In genomic region chr7:19589207-19589606, GRCm38 (mm10) we compare ENCODE assay signal across 8 mouse cellular contexts. TPM values are rescaled to one million over a fixed set of nuclear protein-coding genes. Genes with fewer than 3 reads are reported as not detected.
DNase-seq lines count a peak whose midpoint lies in the region; ATAC-seq and TF ChIP-seq lines count a peak whose summit lies in the region.

No protein-coding gene starts in this region.

- peaks cover 76% of the 10 kb centered on the region for H3K36me3 ChIP-seq in kidney, postnatal 0 days (ENCODE audit: insufficient read depth, low read length)
- H3K36me3 ChIP-seq in liver, postnatal 0 days (replicated peaks; ENCODE audit: insufficient read depth, low read length): peaks cover 86% of the 10 kb centered on the region

- no peaks in the 10 kb centered on the region for H3K4me1 ChIP-seq in kidney, postnatal 0 days (replicated peaks; ENCODE audit: insufficient read depth, low read length)
- no peaks in the 10 kb centered on the region for H3K4me1 ChIP-seq in liver, postnatal 0 days (ENCODE audit: insufficient read depth)

- H3K27me3 ChIP-seq in kidney, postnatal 0 days (ENCODE audit: insufficient read depth, low read length): no peaks in the 10 kb centered on the region
- H3K27me3 ChIP-seq in liver, postnatal 0 days (ENCODE audit: insufficient read depth, low read length): no peaks in the 10 kb centered on the region

- ATAC-seq in kidney, postnatal 0 days (replicated peaks; ENCODE audit: low FRiP score, low read depth): no peak
- ATAC-seq in liver, postnatal 0 days: peak; percentile 35; the same call in 1 of the 2 replicates

- intact Hi-C loops in gastrocnemius, adult 2 months (cut with DNase I): loop anchor here (1.0 kb wide), 1 partner anchor 86 kb away; no protein-coding TSS in a partner anchor

- peak; percentile 31 to 60 for DNase-seq in adrenal gland, adult 18-20 months (ENCODE audit: low spot score in 2 of 2)
- no peak for DNase-seq in adrenal gland, adult 8-10 months
- peak; percentile 71 for DNase-seq in kidney, postnatal 0 days (ENCODE audit: low spot score)
- DNase-seq in kidney, adult 11 months: no peak
- DNase-seq in adrenal gland, postnatal 10 days: peak; percentile 69
- peak; percentile 62 for DNase-seq in gastrocnemius, adult 2 months
- DNase-seq in liver, postnatal 0 days: peak; percentile 79
- peak; percentile 39 to 65 for DNase-seq in spleen, postnatal 14 days (ENCODE audit: low spot score in 2 of 2)

- no peak overlapping the region for H3K4me2 ChIP-seq in kidney, postnatal 0 days (ENCODE audit: low read length)
- no peak overlapping the region for H3K4me2 ChIP-seq in liver, postnatal 0 days (ENCODE audit: low read depth, low read length)

- no peak for TF ChIP-seq EP300 in liver, postnatal 0 days (IDR thresholded peaks at IDR 0.05; ENCODE audit: low read depth)

- peak; percentile 79 for TF ChIP-seq CTCF in kidney, postnatal 0 days (IDR thresholded peaks at IDR 0.05; ENCODE audit: low read depth)
- TF ChIP-seq CTCF in gastrocnemius, adult 2 months (IDR thresholded peaks at IDR 0.05): peak; percentile 62
- TF ChIP-seq CTCF in liver, postnatal 0 days (IDR thresholded peaks at IDR 0.05; ENCODE audit: low read depth): peak; percentile 83

- H3K9ac ChIP-seq in kidney, postnatal 0 days (ENCODE audit: low read depth, low read length): no peak overlapping the region
- H3K9ac ChIP-seq in liver, postnatal 0 days (replicated peaks): no peak overlapping the region

- no peak overlapping the region for H3K27ac ChIP-seq in kidney, postnatal 0 days
- H3K27ac ChIP-seq in gastrocnemius, adult 2 months: no peak overlapping the region
- H3K27ac ChIP-seq in liver, postnatal 0 days (ENCODE audit: low read depth): no peak overlapping the region

- 64% methylated on average over 3 of the region's 3 CpGs for WGBS in kidney, postnatal 0 days
- WGBS in liver, postnatal 0 days (ENCODE audit: insufficient replicate concordance): 48% methylated on average over 3 of the region's 3 CpGs

- H3K4me3 ChIP-seq in kidney, postnatal 0 days (replicated peaks; ENCODE audit: low read depth, low read length): no peak overlapping the region
- H3K4me3 ChIP-seq in gastrocnemius, adult 2 months: no peak overlapping the region
- H3K4me3 ChIP-seq in liver, postnatal 0 days (ENCODE audit: low read depth, low read length): no peak overlapping the region

- H3K9me3 ChIP-seq in kidney, postnatal 0 days (replicated peaks; ENCODE audit: low read length): no peaks in the 10 kb centered on the region
- H3K9me3 ChIP-seq in liver, postnatal 0 days (ENCODE audit: low read length): no peaks in the 10 kb centered on the region

RNA-seq across cellular contexts. Expression of gene Gemin7, which starts 11.8 kb away (rescaled TPM):
- total RNA-seq in adrenal gland, adult 18-20 months (2021): 10 to 100 TPM; 66.7 to 85.1 TPM
- total RNA-seq in adrenal gland, adult 8-10 months (2022): 10 to 100 TPM; 76.9 to 94.1 (median 85.1) TPM
- polyA plus RNA-seq in kidney, postnatal 0 days (2015; fragmentation: Nextera tagmentation; extraction: Ambion mirVana): 164 and 167 TPM in 2 replicates
- 10 to 100 TPM; 54.7 to 56.2 TPM for total RNA-seq in adrenal gland, postnatal 10 days (2021)
- 10 to 100 TPM; 73.4 to 74.2 TPM for total RNA-seq in gastrocnemius, adult 2 months (2021)
- 61.7 and 66.9 TPM in 2 replicates for polyA plus RNA-seq in liver, postnatal 0 days (2015; fragmentation: Nextera tagmentation; extraction: Ambion mirVana)

RNA-seq across cellular contexts. Expression of gene Zfp296, which starts 12.1 kb away (rescaled TPM):
- 1 to 10 TPM in 1 of 2 experiments, under 1 TPM in 1; 0.46 to 1.2 TPM for total RNA-seq in adrenal gland, adult 18-20 months (2021)
- total RNA-seq in adrenal gland, adult 8-10 months (2022): under 1 TPM; 0.52 to 0.68 (median 0.57) TPM
- polyA plus RNA-seq in kidney, postnatal 0 days (2015; fragmentation: Nextera tagmentation; extraction: Ambion mirVana): 0.17 and 0.34 TPM in 2 replicates
- under 1 TPM; 0.55 to 0.60 TPM for total RNA-seq in adrenal gland, postnatal 10 days (2021)
- under 1 TPM; 0.45 to 0.51 TPM for total RNA-seq in gastrocnemius, adult 2 months (2021)
- 0.89 and 1.2 TPM in 2 replicates for polyA plus RNA-seq in liver, postnatal 0 days (2015; fragmentation: Nextera tagmentation; extraction: Ambion mirVana)

RNA-seq across cellular contexts. Expression of gene Clasrp, which starts 15.1 kb away (rescaled TPM):
- total RNA-seq in adrenal gland, adult 18-20 months (2021): 10 to 100 TPM; 36.5 to 36.9 TPM
- 10 to 100 TPM; 29.5 to 92.6 (median 50.4) TPM for total RNA-seq in adrenal gland, adult 8-10 months (2022)
- polyA plus RNA-seq in kidney, postnatal 0 days (2015; fragmentation: Nextera tagmentation; extraction: Ambion mirVana): 33.5 and 35.1 TPM in 2 replicates
- 10 to 100 TPM; 29.6 to 58.3 TPM for total RNA-seq in adrenal gland, postnatal 10 days (2021)
- total RNA-seq in gastrocnemius, adult 2 months (2021): 10 to 100 TPM; 13.7 to 15.1 TPM
- 7.6 and 8.1 TPM in 2 replicates for polyA plus RNA-seq in liver, postnatal 0 days (2015; fragmentation: Nextera tagmentation; extraction: Ambion mirVana)

RNA-seq across cellular contexts. Expression of gene Ppp1r37, which starts 26.3 kb away (rescaled TPM):
- 10 to 100 TPM; 72.8 to 73.6 TPM for total RNA-seq in adrenal gland, adult 18-20 months (2021)
- total RNA-seq in adrenal gland, adult 8-10 months (2022): 10 to 100 TPM; 68.3 to 88.3 (median 81.8) TPM
- 15.3 and 17.1 TPM in 2 replicates for polyA plus RNA-seq in kidney, postnatal 0 days (2015; fragmentation: Nextera tagmentation; extraction: Ambion mirVana)
- 10 to 100 TPM; 59.2 to 60.8 TPM for total RNA-seq in adrenal gland, postnatal 10 days (2021)
- total RNA-seq in gastrocnemius, adult 2 months (2021): 10 to 100 TPM; 48.4 to 49.1 TPM
- polyA plus RNA-seq in liver, postnatal 0 days (2015; fragmentation: Nextera tagmentation; extraction: Ambion mirVana): 8.1 and 8.3 TPM in 2 replicates

RNA-seq across cellular contexts. Expression of gene Relb, which starts 40.0 kb away (rescaled TPM):
- total RNA-seq in adrenal gland, adult 18-20 months (2021): 10 to 100 TPM; 31.9 TPM
- total RNA-seq in adrenal gland, adult 8-10 months (2022): 10 to 100 TPM; 31.6 to 50.7 (median 42.6) TPM
- polyA plus RNA-seq in kidney, postnatal 0 days (2015; fragmentation: Nextera tagmentation; extraction: Ambion mirVana): 9.3 and 10.6 TPM in 2 replicates
- 10 to 100 TPM; 18.8 to 21.6 TPM for total RNA-seq in adrenal gland, postnatal 10 days (2021)
- total RNA-seq in gastrocnemius, adult 2 months (2021): 1 to 10 TPM; 5.1 to 7.9 TPM
- polyA plus RNA-seq in liver, postnatal 0 days (2015; fragmentation: Nextera tagmentation; extraction: Ambion mirVana): 2.2 and 2.3 TPM in 2 replicates

Comparison
In these comparisons a context has a peak if more than half of its experiments do, and no peak if none do; other contexts are left out.
1. DNase-seq: peak in adrenal gland, adult 18-20 months (2 of 2), kidney, postnatal 0 days (single experiment), adrenal gland, postnatal 10 days (single experiment), gastrocnemius, adult 2 months (single experiment), liver, postnatal 0 days (single experiment) and spleen, postnatal 14 days (2 of 2); none in adrenal gland, adult 8-10 months (single experiment) and kidney, adult 11 months (single experiment).
2. Peak in every context shown above with its lines, with median percentiles within 50 percentile points of each other: CTCF ChIP-seq.